Mouse (Mus musculus): ENCODE data around the gene Magi1.

GRCm38 (mm10) chr6:94184268-94184667 lies 99.4 kb downstream of the Magi1 start:
- TF ChIP-seq CHD2 (IDR thresholded peaks at IDR 0.05; ENCODE audit: low read length) (no peak), CTCF (IDR thresholded peaks at IDR 0.05 in 2 of 3, conservative IDR thresholded peaks at IDR 0.05 in 1 of 3; ENCODE audit: control insufficient read depth in 1 of 3, insufficient read depth in 1 of 3, low read depth in 2 of 3, low read length in 3 of 3, poor library complexity in 1 of 3, severe bottlenecking in 1 of 3) (no peak), POLR2A (IDR thresholded peaks at IDR 0.05; ENCODE audit: control insufficient read depth in 1 of 2, insufficient read depth in 1 of 2, low read depth in 1 of 2, low read length in 2 of 2, poor library complexity in 1 of 2) (no peak), MEF2A (IDR thresholded peaks at IDR 0.05; ENCODE audit: extremely low read depth, insufficient replicate concordance, low read depth, low read length, poor library complexity, severe bottlenecking) (no peak), POLR2AphosphoS5 (IDR thresholded peaks at IDR 0.05; ENCODE audit: borderline replicate concordance, low read depth, low read length) (no peak), RCOR1 (IDR thresholded peaks at IDR 0.05; ENCODE audit: low read depth, low read length) (no peak), MAX (IDR thresholded peaks at IDR 0.05; ENCODE audit: low read length) (no peak), TBP (IDR thresholded peaks at IDR 0.05; ENCODE audit: low read depth, low read length) (no peak), MYC (IDR thresholded peaks at IDR 0.05; ENCODE audit: low read depth, low read length) (no peak), EP300 (IDR thresholded peaks at IDR 0.05; ENCODE audit: low read depth in 1 of 2, low read length in 2 of 2) (no peak), TAL1 (IDR thresholded peaks at IDR 0.05; ENCODE audit: low read length) (no peak), NRF1 (IDR thresholded peaks at IDR 0.05; ENCODE audit: insufficient read depth, low read depth, low read length, poor library complexity, severe bottlenecking) (no peak)

Measured in MEL (cell line).